Mouse (Mus musculus) spleen, postnatal 10 days (tissue): ENCODE data around the gene Aco1.
"Not testable (repeated sequence)": the region's sequence is repeated elsewhere in the genome, so short reads cannot be mapped to it uniquely, and the experiment has no call there.

Experiments used
- DNase-seq, 2 experiments: peaks; one replicate each; pipeline ENCODE4 v3.0.0; 2021 to 2022; ENCODE audit warnings: low spot score in 2 of 2

Aco1 gene

DNA sequence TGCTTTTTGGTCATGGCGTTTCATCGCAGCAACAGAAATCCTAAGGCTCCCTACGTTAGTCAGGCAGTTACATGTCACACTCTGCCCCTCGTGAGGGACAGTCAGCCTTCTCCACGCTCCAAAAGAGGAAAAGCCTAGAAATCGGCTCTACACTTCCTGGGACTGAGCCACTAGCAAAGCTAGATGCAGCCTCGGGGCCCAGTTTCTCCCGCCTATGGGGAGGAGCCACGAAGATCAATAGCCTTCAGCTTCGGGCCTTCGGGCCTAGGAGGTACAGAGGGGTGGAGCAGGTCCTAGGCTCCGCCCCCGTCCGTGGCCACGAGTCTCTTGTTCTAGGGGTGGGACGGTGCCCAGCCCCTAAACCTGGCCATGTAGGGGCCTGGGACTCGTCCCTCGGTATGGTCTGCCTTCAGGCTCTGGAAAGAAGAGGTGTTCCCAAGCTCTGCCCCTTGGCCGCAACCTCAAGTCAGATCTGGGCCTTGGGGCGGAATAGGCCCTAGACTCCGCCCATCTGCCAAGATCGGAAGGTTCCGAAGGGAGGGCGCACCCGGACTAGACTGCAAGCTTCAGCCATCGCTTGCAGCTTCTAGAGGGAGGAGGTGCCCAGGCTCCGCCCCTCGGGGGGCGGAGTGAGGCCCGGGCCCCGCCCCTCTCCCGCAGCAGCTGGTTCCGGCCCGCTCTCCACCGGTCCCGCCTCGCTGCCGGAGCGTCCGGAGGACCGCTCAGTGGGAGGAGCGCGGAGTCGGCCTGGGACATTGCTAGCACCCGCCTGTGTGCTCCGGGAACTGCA is at the start of gene Aco1:
Aco1 (plus strand) TSS at position 339 of the 790 bp plus-strand sequence.
- peak; percentile 91 to 92 for DNase-seq

DNA sequence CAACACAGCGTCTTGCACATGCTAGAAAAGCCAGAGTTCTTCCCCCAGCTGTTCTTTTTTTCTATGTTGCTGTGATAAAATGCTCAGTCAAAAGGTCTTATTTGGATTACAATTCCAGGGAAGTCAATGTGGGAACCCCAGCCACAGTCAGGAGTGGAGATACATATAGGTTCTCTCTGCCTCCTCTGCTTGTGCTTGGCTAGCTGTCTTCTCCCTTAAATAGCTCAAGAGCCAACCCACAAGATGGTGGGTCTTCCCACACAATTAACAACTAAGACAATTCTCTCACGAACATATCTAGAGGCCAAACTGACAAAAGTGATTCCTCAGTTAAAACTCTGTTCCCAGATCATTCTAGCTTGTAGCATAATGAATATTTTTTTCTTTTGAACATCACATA is 47.9 kb upstream of the Aco1 start:
- no peak for DNase-seq

DNA sequence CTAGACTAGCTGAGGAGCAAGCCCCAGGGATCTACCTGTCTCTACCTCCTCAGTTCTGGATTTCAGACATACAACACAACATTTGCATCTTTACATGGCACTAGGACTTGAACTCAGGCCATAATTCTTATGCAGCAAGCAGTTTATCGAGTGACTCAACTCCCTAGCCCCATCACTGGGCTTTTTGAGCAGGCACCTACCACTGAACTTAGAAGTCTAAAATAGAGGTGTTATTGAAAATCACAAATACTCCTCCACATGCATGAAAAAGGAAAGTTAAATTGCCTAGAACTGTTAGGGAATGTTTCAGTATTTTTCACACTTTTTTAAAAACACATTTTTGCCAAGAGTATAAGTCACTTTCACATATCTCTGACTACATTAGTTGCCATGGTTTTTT is 39.9 kb upstream of the Aco1 start:
- no peak for DNase-seq

DNA sequence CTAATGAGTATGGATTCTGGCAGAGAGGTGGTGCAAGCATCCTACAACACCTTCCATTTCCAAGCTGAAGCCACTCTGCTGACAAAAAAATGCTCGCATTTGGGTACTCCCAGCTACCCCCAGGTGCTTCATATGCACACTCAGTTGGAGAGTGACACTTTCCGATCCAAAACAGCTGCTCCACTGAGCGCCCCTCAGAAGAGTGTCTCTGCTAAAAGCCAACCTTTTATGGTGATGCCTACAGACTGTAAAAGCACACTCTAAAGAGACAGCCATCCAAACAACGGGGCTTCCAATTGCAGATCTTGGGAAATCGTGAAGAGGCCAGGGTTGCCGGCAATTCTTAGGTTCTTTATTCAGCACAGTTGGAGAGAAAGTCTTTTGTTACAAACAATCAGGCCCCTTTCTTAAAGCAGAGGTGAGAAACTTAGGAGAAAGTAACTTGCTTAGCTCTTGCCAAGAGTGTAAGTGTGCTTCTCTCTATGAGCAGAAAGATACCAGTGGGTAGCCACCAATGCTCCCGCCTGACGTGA is 36.8 kb upstream of the Aco1 start:
- DNase-seq: no peak

DNA sequence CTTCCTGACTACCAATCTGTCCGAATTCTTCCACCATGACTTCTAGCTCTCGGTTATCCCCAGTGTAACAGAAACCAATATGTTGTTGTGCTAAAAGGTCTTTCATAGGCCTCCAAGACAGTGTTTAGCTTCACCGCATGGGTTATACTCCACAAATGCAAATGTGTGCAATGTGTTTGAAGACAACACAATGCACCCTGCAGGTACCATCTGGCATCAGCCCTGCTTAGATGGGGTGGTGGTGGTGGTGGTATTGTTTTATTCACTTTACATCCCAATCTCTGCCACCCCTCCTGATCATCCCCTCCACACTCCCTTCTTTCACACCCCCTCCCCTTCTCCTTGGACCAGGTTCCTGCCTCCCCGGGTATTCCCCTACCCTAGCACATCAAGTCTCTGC is 34.9 kb upstream of the Aco1 start:
- no peak for DNase-seq

DNA sequence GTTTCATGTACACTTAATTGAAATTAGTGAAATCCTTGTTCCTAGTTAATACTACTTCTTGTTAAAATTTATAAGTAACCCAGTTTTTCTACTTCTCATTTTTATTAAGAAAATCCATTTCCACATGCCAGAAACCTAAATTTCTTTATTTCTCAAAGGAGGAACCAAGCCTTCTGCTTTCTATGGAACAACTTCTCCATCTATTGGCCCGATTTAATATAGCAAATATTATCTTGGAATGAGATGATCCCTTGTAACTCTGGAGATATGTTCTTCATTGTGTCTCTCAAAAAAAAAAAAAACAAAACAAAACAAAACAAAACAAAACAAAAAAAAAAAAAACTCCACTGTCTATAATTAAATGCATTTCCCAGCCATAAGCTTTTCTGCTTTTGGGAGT is 29.7 kb upstream of the Aco1 start:
- no peak for DNase-seq

DNA sequence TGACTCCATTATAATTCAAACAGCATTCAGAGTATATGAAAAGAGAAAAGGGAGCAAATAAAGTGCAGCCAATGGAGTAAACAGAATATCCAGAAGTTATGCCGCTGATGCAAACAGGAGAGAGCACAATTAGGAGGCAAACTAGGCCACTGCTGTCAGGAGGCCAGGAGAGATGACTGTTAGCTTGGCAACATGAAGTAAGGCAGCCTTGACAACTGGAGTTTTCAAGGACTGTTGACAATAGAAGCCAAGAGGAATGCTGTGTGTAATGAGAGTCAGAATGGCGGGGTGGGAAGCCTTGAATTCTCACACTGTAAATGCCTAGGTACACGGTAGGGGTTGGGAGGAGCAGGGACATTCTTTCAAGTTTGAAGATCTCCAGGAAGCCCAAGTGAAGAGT is 21.7 kb upstream of the Aco1 start:
- DNase-seq: no peak

DNA sequence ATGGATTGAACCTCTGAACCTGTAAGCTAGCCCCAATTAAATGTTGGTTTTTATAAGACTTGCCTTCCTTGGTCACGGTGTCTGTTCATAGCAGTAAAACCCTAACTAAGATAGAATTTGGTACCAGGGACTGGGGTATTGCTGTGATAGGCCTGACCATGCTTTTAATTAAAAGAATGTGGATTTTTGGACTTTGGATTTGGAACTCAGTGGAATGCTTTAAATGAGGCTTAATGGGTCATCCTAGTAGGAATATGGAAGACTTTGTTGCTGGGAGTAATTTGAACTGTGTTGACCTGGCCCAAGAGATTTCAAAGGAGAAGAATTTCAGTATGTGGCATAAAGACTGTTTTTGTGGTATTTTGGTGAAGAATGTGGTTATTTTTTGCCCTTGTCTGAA is 20.6 kb upstream of the Aco1 start:
- DNase-seq: not testable (repeated sequence)

DNA sequence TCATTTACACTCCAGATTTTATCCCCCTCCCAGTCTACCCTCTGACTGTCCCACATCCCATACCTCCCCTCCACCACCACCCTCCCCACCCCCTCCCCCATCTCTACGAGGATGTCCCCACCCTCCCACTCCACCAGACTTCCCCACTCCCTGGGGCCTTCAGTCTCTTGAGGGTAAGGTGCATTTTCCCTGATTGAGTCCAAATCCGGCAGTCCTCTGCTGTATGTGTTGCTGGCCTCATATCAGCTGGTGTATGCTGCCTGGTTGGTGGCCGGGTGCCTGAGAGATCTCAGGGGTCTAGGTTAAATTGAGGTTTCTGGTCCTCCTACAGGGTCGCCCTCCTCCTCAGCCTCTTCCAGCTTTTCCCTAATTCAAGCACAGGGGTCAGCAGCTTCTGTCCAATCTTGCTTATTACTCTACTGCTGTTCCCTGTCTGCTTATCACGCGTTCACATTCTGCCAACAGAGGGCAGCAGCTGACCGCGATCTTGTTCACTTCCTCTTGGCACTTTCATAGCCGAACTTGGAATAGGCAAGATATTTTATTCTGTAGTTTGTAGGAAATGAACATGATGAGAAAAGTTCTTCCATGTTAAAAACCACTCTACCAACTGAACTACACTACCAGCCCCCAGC is 8.3 kb upstream of the Aco1 start:
- peak; percentile 56 to 83 for DNase-seq

DNA sequence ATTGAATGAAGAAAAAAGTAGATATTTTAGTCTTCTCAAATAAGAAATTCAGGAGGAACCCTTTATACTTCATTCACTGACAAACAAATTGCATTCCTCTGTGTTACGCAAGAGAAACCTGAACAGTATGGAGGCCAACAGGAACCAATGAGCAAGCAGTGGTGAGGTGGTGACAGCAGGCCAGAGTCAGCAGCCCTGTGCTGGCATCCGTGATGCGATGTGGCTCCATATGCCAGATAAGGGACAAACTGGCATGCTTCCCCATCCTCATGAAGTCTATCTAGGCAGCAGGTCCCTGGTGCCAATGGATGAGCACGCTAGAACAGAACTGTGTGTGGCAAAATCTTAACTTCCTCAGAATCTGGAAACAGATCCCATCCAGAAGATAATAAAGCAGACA is 6.4 kb upstream of the Aco1 start:
- no peak for DNase-seq

DNA sequence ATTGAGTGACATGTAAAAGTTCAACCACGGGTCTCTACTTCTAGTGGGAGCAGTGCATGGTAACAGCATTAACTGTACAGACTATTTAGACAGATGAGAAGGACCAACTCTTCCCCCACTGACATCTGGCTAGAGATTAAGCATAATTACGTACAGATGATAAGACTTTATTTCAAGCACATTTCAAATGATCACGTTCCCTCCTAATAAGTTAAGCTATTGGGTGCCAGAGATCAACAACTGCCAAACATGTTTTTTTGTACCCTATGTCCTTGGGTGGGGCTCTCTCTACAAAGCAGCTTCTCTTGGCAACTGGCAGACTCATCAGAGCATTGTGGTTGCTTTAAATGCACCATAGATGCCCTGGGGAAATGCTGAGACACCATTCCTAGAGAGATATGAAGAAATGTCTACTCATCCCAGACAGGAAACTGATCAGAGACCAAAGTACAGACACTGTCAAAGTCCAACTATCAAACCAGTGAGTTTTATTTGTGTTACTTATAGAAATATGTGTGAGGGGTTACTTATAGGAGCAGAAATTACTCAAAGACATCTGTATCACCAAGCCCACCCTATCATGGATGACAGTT is 3.1 kb upstream of the Aco1 start:
- DNase-seq: no peak

DNA sequence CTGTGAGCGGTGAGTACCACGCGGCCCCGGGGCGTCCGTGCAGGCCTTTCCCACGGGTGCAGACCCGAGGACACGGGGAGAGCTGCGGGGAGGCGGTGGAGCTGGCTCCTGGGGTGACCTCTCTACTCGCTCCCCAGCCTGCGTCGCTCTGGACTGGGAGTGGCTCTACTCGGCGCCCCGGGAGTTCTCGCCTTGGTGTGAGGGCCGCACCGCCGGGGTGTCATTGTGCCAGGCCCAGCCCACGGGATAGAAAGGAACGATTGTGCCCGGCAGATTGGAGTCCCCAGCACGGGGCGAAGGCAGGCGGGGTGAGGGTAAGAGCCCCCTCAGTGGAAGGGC is 621 bp downstream of the Aco1 start:
- no peak for DNase-seq

DNA sequence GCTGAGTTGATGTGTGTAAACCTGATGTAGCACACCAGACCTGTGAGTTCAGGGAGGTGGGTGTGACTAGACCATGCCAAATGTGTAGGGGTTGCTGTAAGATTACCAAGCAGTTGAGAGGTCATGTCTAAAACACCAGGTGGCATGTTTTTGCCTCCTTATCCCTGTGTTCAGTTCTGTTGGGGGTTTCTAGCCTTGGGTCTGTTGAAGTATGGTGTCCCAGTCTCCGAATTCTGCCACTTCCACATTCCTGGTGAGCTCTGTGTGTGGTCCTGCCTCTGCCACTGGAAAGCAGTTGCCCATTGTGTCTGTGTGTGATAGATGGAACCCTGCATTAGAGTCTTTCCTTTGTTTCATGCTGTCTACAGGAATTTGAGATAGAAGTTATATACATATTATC is 1.7 kb downstream of the Aco1 start:
- DNase-seq: no peak

DNA sequence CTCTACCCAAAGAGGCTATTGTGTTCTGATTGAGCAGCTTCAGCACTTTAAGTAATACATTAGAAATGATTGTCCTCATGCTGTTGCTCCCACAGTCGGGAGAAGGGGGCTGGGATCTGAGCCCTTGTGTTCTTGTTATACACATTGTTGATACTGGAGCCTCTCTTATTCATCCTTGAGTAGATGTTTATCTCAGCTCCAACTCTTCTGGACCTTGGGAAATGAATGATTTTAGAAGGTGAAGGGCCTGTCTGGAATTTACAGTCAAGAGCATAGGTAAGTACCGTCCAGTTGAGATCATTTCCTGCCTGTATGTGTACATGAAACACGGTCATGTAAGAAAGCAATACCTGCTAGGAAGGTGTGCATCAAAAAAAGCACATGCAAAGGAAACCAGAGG is 2.1 kb downstream of the Aco1 start:
- no peak for DNase-seq

DNA sequence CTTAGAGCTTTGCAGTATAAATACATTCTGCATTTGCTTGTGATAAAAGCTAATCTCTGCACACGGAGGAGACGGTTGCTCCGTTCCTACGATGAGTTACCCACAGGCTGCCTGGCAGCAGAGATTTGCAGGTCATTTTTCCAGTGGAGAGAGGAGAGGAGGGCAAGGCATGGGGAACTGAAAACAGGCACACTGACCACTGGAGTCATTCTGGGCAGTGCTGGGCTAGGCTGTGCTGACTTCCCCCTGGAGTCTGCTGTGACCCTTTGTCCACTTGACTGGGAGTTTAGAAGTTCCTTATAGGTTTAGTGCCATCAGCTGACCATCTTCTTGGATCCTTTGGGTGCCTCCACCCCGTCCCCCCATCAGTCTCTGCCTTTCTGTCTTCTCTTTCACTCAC is 5.4 kb downstream of the Aco1 start:
- no peak for DNase-seq

DNA sequence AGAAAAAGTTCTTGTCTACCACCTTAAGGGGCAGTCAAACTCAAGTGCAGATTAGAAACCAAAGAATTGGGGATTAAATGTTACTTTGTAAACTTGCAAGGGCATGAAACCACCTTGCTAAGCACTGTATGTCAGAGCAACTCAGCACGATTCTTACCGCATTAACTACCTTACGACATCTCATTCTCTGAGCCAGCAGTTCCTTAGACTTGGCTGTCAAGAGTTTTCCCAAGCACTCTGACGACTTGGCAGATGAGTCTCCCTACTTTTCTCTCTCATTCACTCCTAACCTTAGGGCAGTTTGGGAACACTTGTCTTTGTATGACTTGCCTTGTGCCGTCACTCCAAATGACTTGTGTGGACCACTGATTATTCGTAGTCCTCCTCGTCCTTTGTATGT is 7.2 kb downstream of the Aco1 start:
- no peak for DNase-seq

DNA sequence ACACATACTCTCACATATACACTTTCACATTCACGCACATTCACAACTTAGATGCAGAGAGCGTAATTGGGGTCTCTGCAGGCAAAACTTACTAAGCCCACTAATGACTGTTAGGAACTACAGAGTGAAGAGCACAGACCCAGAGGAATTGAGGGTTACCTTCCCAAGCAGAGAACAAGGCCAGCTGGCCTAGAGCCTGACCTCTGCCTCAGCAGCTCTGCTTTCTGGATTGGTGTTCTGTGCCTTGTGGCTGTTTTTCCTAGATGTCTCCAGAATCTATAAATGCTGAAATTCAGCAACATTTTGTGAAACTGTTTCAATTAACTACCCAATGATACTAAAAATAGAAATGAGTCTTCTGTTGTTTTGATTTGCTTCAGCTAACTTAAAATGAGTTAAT is 9.9 kb downstream of the Aco1 start:
- DNase-seq: no peak

DNA sequence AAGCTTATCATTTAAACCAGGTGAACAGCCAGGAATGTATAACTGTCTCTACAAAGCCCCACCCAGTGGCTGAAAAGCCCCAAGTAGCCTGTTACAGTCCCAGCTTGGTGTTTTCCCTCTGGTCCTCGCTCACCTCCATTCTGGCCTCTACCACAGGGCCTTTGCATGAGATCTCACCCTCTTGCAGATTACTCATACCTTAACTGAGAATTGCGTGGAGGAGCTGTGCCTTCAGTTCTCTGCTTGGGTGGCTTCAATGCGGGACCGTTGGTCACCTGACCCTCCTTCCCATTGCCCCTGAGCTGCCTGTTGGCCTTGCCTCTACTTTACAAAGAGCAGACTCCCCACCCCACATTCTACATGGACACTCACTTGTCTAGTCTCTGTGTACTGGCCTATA is 10.6 kb downstream of the Aco1 start:
- no peak for DNase-seq

DNA sequence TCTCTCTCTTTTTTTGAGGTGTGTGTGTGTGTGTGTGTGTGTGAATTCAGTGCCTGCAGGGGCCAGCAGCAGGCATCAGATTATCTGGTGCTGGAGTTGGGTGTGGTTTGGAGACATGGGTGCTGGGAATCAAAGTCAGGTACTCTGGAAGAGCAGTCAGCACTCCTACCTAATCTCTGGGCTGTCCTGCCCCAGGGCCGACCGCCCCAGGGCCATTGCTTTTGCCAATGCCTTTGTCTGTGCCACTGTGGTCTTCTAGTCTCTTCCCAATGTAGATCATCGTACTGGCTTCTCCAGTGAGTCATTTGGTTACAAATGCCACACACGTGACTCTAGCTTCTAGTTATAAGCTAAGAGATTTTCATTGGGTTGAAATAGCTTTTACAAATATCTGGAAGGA is 11.9 kb downstream of the Aco1 start:
- DNase-seq: no peak

DNA sequence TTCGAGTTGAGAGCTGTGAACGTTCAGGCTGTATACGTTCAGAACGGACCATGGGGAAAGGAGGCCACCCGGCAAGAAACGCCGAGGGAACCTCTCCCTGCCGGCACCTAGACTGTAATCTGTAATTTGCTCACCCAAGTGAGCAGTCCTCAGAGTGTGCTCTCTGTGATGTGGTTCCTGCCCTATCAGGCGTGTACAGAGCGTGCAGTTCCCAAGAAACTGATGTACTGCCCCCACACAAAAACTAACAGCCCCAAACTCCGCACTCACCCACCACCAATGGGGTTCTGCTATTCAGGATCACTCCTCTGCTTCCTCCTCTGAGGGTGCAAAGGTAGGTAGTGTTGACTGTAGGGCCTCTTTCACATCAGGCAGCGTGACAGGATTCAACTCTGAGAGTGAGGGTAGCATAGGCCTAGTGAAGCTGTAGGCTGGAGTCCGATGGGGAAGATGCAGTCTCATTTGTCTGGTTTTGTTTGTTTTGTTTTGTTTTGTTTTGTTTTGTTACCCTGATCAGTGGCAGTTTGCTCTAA is 12.7 kb downstream of the Aco1 start:
- DNase-seq: no peak

DNA sequence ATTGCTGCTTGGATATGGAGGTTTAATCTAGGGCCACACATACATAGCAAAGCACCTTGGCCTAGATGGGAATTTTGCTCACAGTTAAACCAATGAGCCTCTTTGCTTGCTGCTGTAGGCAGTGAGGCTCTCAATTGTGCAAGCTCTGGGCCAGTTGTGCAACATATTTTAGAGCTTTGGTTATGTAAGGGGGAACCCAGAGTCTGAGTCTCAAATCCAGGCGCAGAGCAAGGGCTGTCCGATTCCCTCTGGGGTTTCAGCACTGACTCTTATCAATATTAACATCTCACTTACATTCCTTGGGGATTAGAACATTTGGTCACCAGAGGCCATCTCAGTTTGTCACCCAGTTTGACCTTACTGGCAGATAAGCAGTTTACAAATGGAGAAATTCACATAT is 13.3 kb downstream of the Aco1 start:
- no peak for DNase-seq

DNA sequence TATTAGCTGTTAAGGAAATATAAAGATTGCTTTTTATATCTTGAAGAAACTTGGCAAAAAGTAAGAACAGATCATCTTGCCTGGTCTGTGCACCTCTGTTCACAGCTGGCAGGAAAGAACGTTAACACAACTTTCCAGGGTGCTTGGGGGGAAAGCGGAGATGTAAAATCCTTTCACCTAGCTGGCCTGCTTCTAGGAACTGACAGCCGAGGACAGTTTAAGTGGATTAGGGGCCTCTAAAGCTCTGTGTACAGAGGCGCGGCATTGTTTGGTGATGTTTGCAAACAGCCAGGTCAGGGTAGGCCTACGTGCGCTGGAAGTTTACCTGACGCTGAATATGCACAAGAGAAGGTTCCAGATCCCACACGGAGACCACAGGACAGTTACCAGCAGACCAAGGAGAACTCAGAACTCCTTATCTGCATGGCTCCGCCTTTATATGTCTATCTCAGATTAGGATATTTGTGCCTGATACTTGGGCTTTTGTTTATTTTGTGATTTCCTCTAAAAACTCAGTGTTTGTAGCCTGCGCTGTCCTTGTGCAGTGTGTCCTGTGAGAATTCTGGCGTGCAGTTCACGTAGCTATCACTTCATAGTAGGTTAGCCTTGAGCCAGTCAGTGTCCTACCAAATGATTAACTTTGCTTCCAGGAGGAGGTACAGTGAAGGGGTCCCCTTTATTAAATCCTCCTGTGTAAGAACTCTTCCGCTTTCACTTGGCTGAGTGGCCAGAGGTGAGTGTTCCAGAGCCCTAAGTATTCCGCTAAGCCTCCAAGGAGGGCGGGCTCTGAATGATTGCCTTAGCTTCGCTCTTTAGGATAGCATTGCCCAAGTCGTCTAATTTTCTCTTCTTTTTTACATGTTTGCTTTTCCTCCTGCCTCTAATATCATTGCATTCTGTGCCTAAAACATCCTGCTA is 14.0 kb downstream of the Aco1 start:
- DNase-seq: no peak
